Mouse (Mus musculus) heart, embryonic 11.5 days (tissue): ENCODE measurements around the gene Stpg4. TPM values are rescaled to one million over a fixed set of nuclear protein-coding genes. Genes with fewer than 3 reads are reported as not detected.

ENCODE experiments used
- ATAC-seq: fragments of 200-750 bp; cut with Nextera tagmentation; replicated peaks from 2 replicates; pipeline ENCODE4 v1.8.0; 2017; ENCODE audit warnings: moderate library complexity; ENCODE audit not compliant: insufficient number of reproducible peaks, low FRiP score, low TSS enrichment
- H3K27ac ChIP-seq: fragments of 300-500 bp; sonication (generic); 2 replicates; pipeline ENCODE4 v1.5.1; 2014; ENCODE audit warnings: mild to moderate bottlenecking, low read depth, low read length
- H3K27me3 ChIP-seq: fragments of 300-500 bp; sonication (generic); 2 replicates; pipeline ENCODE4 v1.6.1; 2014; ENCODE audit warnings: mild to moderate bottlenecking, low read length, mixed read lengths; ENCODE audit not compliant: control insufficient read depth, insufficient read depth
- H3K36me3 ChIP-seq: fragments of 300-500 bp; sonication (generic); 2 replicates; pipeline ENCODE4 v1.6.1; 2014; ENCODE audit warnings: mild to moderate bottlenecking, low read length, moderate library complexity, mixed read lengths; ENCODE audit not compliant: control insufficient read depth, insufficient read depth
- H3K4me1 ChIP-seq: fragments of 300-500 bp; sonication (generic); 2 replicates; pipeline ENCODE4 v1.6.1; 2014; ENCODE audit warnings: low read length; ENCODE audit not compliant: control insufficient read depth, insufficient read depth
- H3K4me2 ChIP-seq: fragments of 300-500 bp; sonication (generic); 2 replicates; pipeline ENCODE4 v1.6.1; 2014; ENCODE audit warnings: mild to moderate bottlenecking, moderate library complexity
- H3K4me3 ChIP-seq: fragments of 300-500 bp; sonication (generic); 2 replicates; pipeline ENCODE4 v1.5.1; 2014; ENCODE audit warnings: low read depth, low read length
- H3K9ac ChIP-seq: fragments of 300-500 bp; sonication (generic); 2 replicates; pipeline ENCODE4 v1.6.1; 2014; ENCODE audit warnings: mild to moderate bottlenecking, low read depth, low read length, moderate library complexity
- H3K9me3 ChIP-seq: fragments of 300-500 bp; sonication (generic); replicated peaks from 2 replicates; pipeline ENCODE4 v1.6.1; 2016; ENCODE audit warnings: low read length; ENCODE audit not compliant: control insufficient read depth
- WGBS: fragments of 180-500 bp; shearing (Covaris S2); extraction: QIAGEN DNeasy Blood & Tissue Kit; methylation state at CpG from one replicate; pipeline ENCODE4 v1.1.7; 2014; ENCODE audit not compliant: insufficient replicate concordance; 5-methylcytosine and 5-hydroxymethylcytosine counted together
- polyA plus RNA-seq: library from polyadenylated mRNA; unstranded; fragments of >200 nt; fragmentation: Nextera tagmentation; extraction: Ambion mirVana; gene quantifications from 2 replicates; pipeline ENCODE4 v1.2.1, GENCODE M21; 2014

Gene Stpg4
- polyA plus RNA-seq, 1 experiment from 2014 or later, result not detected

DNA sequence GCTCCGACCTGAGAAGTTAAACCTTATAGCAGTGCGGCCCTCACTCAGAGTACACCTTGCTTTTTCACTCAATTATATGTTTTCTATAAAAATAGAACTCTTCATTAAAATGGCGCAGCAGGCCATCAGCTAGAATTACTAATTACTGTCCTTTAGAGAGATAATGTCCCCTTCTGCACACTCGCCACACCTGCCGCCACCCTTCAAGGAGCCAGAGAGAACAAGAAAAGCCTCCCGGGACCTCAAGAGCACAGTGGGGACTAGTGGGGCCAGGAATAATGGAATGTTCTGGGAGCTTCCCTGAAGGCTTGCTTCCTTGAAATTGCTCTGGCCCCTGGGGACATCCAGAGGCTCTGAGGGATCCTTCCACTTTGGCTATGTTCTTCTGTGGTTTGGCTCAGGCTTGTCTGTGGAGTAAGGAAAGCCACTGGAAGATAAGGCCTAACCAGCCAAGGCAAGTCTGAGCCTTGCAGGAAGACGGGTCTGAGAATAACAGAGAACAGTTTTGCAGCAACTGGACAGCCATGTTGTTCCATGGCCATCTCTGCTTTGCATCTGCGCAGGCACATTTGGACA, 73.7 kb downstream of the Stpg4 start:
- no peak for ATAC-seq
- WGBS, result 84% methylated on average over 8 of the region's 8 CpGs
- H3K27ac ChIP-seq, result no peak overlapping the region
- H3K27me3 ChIP-seq, result no peaks in the 10 kb centered on the region
- no peaks in the 10 kb centered on the region for H3K9me3 ChIP-seq
- no peaks in the 10 kb centered on the region for H3K36me3 ChIP-seq
- H3K4me3 ChIP-seq, result no peak overlapping the region
- H3K4me1 ChIP-seq, result peaks cover 23% of the 10 kb centered on the region
- no peak overlapping the region for H3K9ac ChIP-seq
- no peak overlapping the region for H3K4me2 ChIP-seq

GRCm38 (mm10) chr17:87352898-87353225, 74.7 kb downstream of the Stpg4 start:
- no peak overlapping the region for H3K4me2 ChIP-seq
- H3K9ac ChIP-seq, result no peak overlapping the region
- no peak overlapping the region for H3K27ac ChIP-seq
- no peaks in the 10 kb centered on the region for H3K27me3 ChIP-seq
- no peak overlapping the region for H3K4me3 ChIP-seq
- ATAC-seq, result no peak
- WGBS, result 41% methylated on average over 1 of the region's 1 CpGs
- H3K9me3 ChIP-seq, result no peaks in the 10 kb centered on the region
- no peaks in the 10 kb centered on the region for H3K36me3 ChIP-seq
- H3K4me1 ChIP-seq, result peaks cover 23% of the 10 kb centered on the region

DNA sequence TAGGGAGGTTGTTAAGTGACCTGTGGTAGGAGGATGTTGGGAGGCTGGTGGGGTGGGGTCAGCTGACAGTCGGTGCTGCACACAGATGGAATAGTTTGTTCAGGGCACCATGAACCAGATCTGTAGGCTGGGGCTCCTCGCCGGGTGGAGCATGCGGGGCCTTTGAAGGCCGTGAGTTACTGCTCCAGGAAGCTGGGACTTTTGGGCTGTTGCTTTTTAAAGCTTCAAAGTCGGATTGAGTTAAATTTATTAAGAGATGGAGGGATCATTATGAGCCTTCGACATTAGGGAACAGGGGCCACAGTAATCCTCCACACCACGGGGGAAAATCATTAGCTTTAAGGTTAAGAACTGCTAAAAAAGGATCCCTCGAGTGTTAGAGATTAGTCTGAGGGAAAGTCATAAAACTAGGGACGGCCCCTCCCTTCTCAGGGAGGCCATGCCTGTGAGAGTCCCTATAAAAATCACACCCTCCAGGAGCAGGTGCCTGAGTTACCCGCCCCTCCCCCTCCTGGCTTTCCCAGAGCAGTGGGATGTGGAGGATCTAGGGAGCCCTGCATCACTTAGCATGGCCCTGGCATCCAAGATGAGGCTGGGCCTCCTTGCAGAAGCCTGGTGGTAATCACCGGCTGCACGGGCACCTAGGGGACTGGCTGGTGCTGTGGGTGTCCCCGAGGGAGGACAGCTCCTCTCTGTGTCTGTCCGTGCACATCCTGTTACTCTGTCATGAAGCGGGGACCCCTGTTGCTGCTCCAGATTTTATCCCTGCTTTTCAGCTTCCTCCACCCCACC, 75.2 kb downstream of the Stpg4 start:
- Histone ChIP-seq H3K36me3 (no peaks in the 10 kb centered on the region), H3K4me3 (no peak overlapping the region), H3K4me1 (peaks cover 23% of the 10 kb centered on the region), H3K4me2 (no peak overlapping the region), H3K27ac (no peak overlapping the region), H3K27me3 (no peaks in the 10 kb centered on the region), H3K9me3 (no peaks in the 10 kb centered on the region), H3K9ac (no peak overlapping the region)
- ATAC-seq, result no peak
- WGBS, result 45% methylated on average over 16 of the region's 16 CpGs

DNA sequence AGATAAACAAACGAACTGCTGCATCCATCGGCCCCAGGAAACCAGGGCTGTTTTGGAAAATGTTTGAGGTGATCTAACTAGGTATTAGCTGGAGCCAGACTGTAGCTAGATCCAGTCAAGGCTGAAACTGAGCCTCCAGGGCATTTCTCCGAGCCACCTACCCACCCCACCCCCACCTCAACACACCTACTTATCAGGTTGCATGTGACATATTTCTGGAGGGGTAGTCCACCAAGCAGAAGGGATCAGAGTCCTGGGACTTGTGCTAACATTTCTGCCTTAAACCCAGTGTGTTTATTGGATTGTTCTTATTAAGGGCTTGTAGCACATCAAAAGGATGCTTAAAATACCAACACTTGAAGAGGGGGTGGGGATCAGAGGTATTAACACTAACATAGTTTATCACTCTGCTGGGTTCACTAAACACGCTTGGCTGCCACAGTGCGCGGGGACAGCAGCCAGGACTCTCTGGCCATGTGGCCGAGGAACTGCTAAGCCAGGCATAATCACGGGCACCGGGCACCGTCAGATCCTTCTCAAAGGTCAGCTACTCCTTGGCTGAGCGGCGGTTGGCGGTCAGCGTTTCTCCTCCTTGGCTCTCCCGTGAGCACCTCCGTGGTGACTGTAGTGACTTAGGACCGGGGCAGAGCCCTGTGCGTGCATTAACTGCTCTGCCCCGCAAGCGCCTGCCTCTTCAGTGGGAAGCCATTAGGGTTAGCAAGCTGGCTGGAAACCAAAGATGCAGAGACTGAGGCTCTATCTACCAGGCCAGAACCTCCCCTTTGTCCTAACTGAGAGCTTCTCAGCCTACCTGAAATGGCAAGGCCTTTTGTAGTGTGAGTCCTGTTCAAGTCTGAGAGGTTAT, 76.1 kb downstream of the Stpg4 start:
- 13% methylated on average over 20 of the region's 20 CpGs for WGBS
- Histone ChIP-seq H3K9ac (no peak overlapping the region; the same call in 1 of the 2 replicates), H3K27me3 (no peaks in the 10 kb centered on the region), H3K27ac (peak overlapping the region; percentile 54), H3K9me3 (no peaks in the 10 kb centered on the region), H3K4me3 (no peak overlapping the region), H3K4me2 (peak overlapping the region; percentile 37), H3K4me1 (peaks cover 23% of the 10 kb centered on the region), H3K36me3 (no peaks in the 10 kb centered on the region)
- ATAC-seq, result no peak

DNA sequence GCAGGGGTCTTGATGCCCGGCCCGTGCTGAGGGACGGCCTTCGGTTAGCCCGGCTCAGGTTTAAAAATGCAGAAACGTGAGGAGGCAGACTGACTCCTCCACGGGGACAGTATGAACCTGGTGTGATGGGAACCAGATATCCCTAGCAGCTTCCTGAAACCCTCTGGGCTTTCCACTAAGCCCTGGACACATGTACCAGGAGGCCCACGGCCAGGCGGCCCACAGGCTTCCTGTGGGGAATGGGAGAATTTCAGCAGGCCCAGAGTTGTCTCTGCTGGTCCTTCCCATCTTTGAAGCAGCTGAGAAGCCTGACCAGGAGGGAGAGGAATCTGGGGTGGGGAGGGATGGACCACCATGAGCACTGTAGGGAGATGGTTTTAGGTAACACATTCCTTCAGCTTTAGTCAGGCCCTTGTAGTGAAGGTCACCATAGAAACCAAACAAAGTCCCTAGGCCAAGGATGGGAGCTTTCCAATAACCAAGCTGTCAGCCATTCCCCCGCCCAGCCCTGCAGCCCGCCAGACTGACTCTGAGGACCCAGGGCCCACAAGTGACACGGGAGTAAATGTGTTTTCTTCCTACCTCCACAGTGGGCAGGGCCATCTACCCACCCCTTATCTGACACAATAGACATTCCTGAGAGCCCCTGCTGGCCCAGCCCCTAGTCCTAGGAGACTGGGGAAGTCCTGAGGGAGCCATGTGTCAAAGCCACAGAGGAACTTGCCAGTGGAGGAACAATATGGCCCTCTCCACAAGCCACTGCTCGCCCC, 76.9 kb downstream of the Stpg4 start:
- Histone ChIP-seq H3K27ac (peak overlapping the region; percentile 54), H3K27me3 (no peaks in the 10 kb centered on the region), H3K36me3 (no peaks in the 10 kb centered on the region), H3K4me2 (peak overlapping the region; percentile 19; the same call in 1 of the 2 replicates), H3K4me3 (no peak overlapping the region), H3K4me1 (peaks cover 23% of the 10 kb centered on the region), H3K9ac (peak overlapping the region; percentile 10; the same call in 1 of the 2 replicates), H3K9me3 (no peaks in the 10 kb centered on the region)
- no peak for ATAC-seq
- WGBS, result 35% methylated on average over 13 of the region's 13 CpGs

DNA sequence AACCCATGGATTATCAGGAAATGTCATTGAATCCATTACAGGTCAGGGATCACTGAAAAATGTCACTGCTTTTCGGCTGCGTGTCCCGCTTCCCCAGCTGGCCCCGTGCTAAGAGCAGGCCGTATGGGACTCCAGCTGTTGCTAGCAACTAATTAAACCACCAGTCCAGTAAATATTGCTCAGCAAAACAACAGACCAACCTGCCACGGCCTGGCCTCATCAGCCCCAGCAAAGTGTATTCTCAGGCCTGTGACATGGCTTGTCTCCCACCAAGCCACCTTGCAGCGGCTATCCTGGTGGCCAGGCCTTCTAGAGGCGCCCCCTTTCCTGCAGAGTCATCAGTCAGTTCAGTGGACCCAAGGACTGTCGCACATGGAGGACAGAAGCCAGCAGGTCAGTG, 78.0 kb downstream of the Stpg4 start:
- Histone ChIP-seq H3K27ac (no peak overlapping the region), H3K4me1 (peaks cover 23% of the 10 kb centered on the region), H3K36me3 (no peaks in the 10 kb centered on the region), H3K4me2 (no peak overlapping the region), H3K4me3 (no peak overlapping the region), H3K27me3 (no peaks in the 10 kb centered on the region), H3K9ac (no peak overlapping the region), H3K9me3 (no peaks in the 10 kb centered on the region)
- no peak for ATAC-seq
- 81% methylated on average over 9 of the region's 9 CpGs for WGBS

- H3K9ac ChIP-seq, result no peak overlapping the region
- WGBS, result 25% methylated on average over 9 of the region's 9 CpGs
- H3K4me1 ChIP-seq, result peaks cover 23% of the 10 kb centered on the region
- H3K27me3 ChIP-seq, result no peaks in the 10 kb centered on the region
- H3K36me3 ChIP-seq, result no peaks in the 10 kb centered on the region
- H3K27ac ChIP-seq, result no peak overlapping the region
- H3K4me2 ChIP-seq, result no peak overlapping the region
- no peak overlapping the region for H3K4me3 ChIP-seq
- ATAC-seq, result no peak
- H3K9me3 ChIP-seq, result no peaks in the 10 kb centered on the region
Observed at GRCm38 (mm10) chr17:87349069-87349468, 78.5 kb downstream of the Stpg4 start.

DNA sequence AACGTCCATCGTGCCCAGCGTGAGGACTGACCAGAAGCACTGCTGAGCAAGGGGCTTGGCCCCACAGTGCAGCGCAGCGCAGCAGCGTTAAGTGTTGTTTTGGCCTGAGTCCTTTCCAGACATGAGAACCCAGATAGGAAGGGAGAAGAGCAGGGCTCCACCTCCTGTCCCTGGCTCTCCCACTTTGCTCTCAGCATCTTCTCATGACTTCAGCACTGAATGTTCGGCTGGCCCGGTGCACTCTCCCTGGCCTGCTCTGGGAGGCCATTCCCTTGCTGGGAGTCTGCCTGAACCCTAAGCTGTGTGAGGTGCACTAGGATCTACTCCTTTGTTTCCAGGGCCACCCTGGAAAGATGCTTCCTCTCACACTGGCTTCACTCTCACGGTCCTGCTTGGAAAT, 79.2 kb downstream of the Stpg4 start:
- Histone ChIP-seq H3K4me3 (no peak overlapping the region), H3K36me3 (no peaks in the 10 kb centered on the region), H3K4me2 (no peak overlapping the region), H3K9me3 (no peaks in the 10 kb centered on the region), H3K4me1 (peaks cover 23% of the 10 kb centered on the region), H3K9ac (no peak overlapping the region), H3K27me3 (no peaks in the 10 kb centered on the region), H3K27ac (no peak overlapping the region)
- 31% methylated on average over 9 of the region's 9 CpGs for WGBS
- no peak for ATAC-seq
